Mouse (Mus musculus): ENCODE measurements around the gene Coa4. TPM values are rescaled to one million over a fixed set of nuclear protein-coding genes. Genes with fewer than 3 reads are reported as not detected.

Coa4 gene
- polyA plus RNA-seq, 1 experiment from 2014 or later, result 12.4 TPM

DNA sequence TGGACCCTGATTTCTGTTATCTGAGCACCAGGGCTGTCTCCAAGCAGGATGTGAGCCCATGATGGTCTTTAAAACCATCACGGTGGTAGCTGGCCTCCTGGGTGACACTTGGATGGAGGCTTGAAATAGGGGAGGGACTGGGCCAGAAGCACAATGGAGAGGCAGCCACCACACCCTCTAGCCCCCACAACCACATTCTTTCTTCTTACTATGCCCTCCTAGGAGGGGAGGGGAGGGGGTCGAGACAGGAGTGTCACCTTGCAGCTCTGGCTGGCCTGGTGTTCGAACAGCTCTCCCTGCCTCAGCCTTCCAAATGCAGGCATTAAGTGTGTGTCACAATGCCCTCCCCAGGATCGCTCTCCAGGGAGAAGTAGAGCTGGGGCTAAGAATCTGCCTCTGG lies 39.5 kb upstream of the Coa4 start:
- H3K27me3 ChIP-seq (ENCODE audit: insufficient read depth, low read length), result no peaks in the 10 kb centered on the region
- TF ChIP-seq EP300 (IDR thresholded peaks at IDR 0.05; ENCODE audit: low read depth), result no peak
- no peak for DNase-seq
- ATAC-seq, result no peak
- no peak overlapping the region for H3K27ac ChIP-seq (ENCODE audit: low read depth)
- H3K4me1 ChIP-seq (ENCODE audit: insufficient read depth), result peaks cover 40% of the 10 kb centered on the region
- peaks cover 64% of the 10 kb centered on the region for H3K36me3 ChIP-seq (replicated peaks; ENCODE audit: insufficient read depth, low read length)
- peak overlapping the region; percentile 93; the same call in 1 of the 2 replicates for H3K4me2 ChIP-seq (ENCODE audit: low read depth, low read length)
- WGBS (ENCODE audit: insufficient replicate concordance), result 88% methylated on average over 4 of the region's 4 CpGs
- no peak overlapping the region; the same call in 1 of the 2 replicates for H3K9ac ChIP-seq (replicated peaks)
- no peaks in the 10 kb centered on the region for H3K9me3 ChIP-seq (ENCODE audit: low read length)
- no peak overlapping the region for H3K4me3 ChIP-seq (ENCODE audit: low read depth, low read length)

- H3K36me3 ChIP-seq (replicated peaks; ENCODE audit: insufficient read depth, low read length), result peaks cover 64% of the 10 kb centered on the region
- DNase-seq (no peak), ATAC-seq (no peak)
- no peak overlapping the region for H3K27ac ChIP-seq (ENCODE audit: low read depth)
- H3K9ac ChIP-seq (replicated peaks), result no peak overlapping the region
- H3K4me3 ChIP-seq (ENCODE audit: low read depth, low read length), result no peak overlapping the region
- no peaks in the 10 kb centered on the region for H3K9me3 ChIP-seq (ENCODE audit: low read length)
- TF ChIP-seq CTCF (IDR thresholded peaks at IDR 0.05; ENCODE audit: low read depth) (no peak), EP300 (IDR thresholded peaks at IDR 0.05; ENCODE audit: low read depth) (no peak)
- 94% methylated on average over 13 of the region's 13 CpGs for WGBS (ENCODE audit: insufficient replicate concordance)
- H3K27me3 ChIP-seq (ENCODE audit: insufficient read depth, low read length), result no peaks in the 10 kb centered on the region
- H3K4me2 ChIP-seq (ENCODE audit: low read depth, low read length), result no peak overlapping the region
- H3K4me1 ChIP-seq (ENCODE audit: insufficient read depth), result peaks cover 41% of the 10 kb centered on the region
Observed at GRCm38 (mm10) chr7:100497982-100498381, 38.9 kb upstream of the Coa4 start.

DNA sequence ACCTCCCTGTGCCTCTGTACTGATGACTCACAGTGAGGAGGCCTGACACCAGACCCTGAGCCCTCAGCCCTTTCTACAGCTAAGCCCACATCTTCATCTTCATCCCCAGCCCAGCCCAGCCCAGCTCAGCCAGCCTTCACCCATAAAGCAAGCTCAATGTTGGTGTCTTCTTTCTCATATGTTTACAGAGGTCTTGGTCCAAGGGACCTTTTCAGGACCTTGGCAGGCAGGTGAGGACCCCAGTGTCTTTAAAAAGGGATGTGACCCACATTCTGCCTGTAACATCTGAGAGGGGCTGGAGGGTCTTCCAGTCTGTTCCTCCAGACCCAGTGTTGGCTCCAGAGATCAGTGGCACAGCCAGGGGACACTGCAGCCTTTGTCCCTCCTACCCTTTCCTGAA lies 37.4 kb upstream of the Coa4 start:
- Histone ChIP-seq H3K9me3 (ENCODE audit: low read length) (no peaks in the 10 kb centered on the region), H3K27ac (ENCODE audit: low read depth) (peak overlapping the region; percentile 58), H3K36me3 (replicated peaks; ENCODE audit: insufficient read depth, low read length) (peaks cover 61% of the 10 kb centered on the region), H3K4me3 (ENCODE audit: low read depth, low read length) (no peak overlapping the region), H3K9ac (replicated peaks) (no peak overlapping the region), H3K4me2 (ENCODE audit: low read depth, low read length) (no peak overlapping the region), H3K27me3 (ENCODE audit: insufficient read depth, low read length) (no peaks in the 10 kb centered on the region), H3K4me1 (ENCODE audit: insufficient read depth) (peaks cover 49% of the 10 kb centered on the region)
- TF ChIP-seq CTCF (IDR thresholded peaks at IDR 0.05; ENCODE audit: low read depth) (no peak), EP300 (IDR thresholded peaks at IDR 0.05; ENCODE audit: low read depth) (no peak)
- ATAC-seq (no peak), DNase-seq (no peak)

- H3K9ac ChIP-seq (replicated peaks), result no peak overlapping the region; the same call in 1 of the 2 replicates
- peaks cover 43% of the 10 kb centered on the region for H3K4me1 ChIP-seq (ENCODE audit: insufficient read depth)
- H3K9me3 ChIP-seq (ENCODE audit: low read length), result no peaks in the 10 kb centered on the region
- DNase-seq, result peak; percentile 60
- TF ChIP-seq EP300 (IDR thresholded peaks at IDR 0.05; ENCODE audit: low read depth) (peak; percentile 22; the same call in 1 of the 2 replicates), CTCF (IDR thresholded peaks at IDR 0.05; ENCODE audit: low read depth) (no peak)
- peaks cover 53% of the 10 kb centered on the region for H3K36me3 ChIP-seq (replicated peaks; ENCODE audit: insufficient read depth, low read length)
- no peak overlapping the region for H3K4me2 ChIP-seq (ENCODE audit: low read depth, low read length)
- H3K27me3 ChIP-seq (ENCODE audit: insufficient read depth, low read length), result no peaks in the 10 kb centered on the region
- H3K27ac ChIP-seq (ENCODE audit: low read depth), result peak overlapping the region; percentile 58
- no peak for ATAC-seq
- WGBS (ENCODE audit: insufficient replicate concordance), result 62% methylated on average over 16 of the region's 16 CpGs
- no peak overlapping the region for H3K4me3 ChIP-seq (ENCODE audit: low read depth, low read length)
Observed at GRCm38 (mm10) chr7:100500276-100500977, 36.4 kb upstream of the Coa4 start.

GRCm38 (mm10) chr7:100501027-100501843 lies 35.6 kb upstream of the Coa4 start:
- Histone ChIP-seq H3K36me3 (replicated peaks; ENCODE audit: insufficient read depth, low read length) (peaks cover 45% of the 10 kb centered on the region), H3K9ac (replicated peaks) (no peak overlapping the region), H3K4me1 (ENCODE audit: insufficient read depth) (peaks cover 37% of the 10 kb centered on the region), H3K27ac (ENCODE audit: low read depth) (peak overlapping the region; percentile 58), H3K9me3 (ENCODE audit: low read length) (no peaks in the 10 kb centered on the region), H3K27me3 (ENCODE audit: insufficient read depth, low read length) (no peaks in the 10 kb centered on the region), H3K4me2 (ENCODE audit: low read depth, low read length) (no peak overlapping the region), H3K4me3 (ENCODE audit: low read depth, low read length) (no peak overlapping the region)
- ATAC-seq (0 out of 2 replicates have a peak, but pooled peaks have one; percentile 1), DNase-seq (peak; percentile 34)
- TF ChIP-seq CTCF (IDR thresholded peaks at IDR 0.05; ENCODE audit: low read depth) (no peak), EP300 (IDR thresholded peaks at IDR 0.05; ENCODE audit: low read depth) (0 out of 2 replicates have a peak, but pooled peaks have one; percentile 2)
- WGBS (ENCODE audit: insufficient replicate concordance), result 62% methylated on average over 6 of the region's 6 CpGs

GRCm38 (mm10) chr7:100501844-100502373 lies 35.0 kb upstream of the Coa4 start:
- Histone ChIP-seq H3K4me3 (ENCODE audit: low read depth, low read length) (no peak overlapping the region), H3K27me3 (ENCODE audit: insufficient read depth, low read length) (no peaks in the 10 kb centered on the region), H3K4me1 (ENCODE audit: insufficient read depth) (peaks cover 30% of the 10 kb centered on the region), H3K27ac (ENCODE audit: low read depth) (peak overlapping the region; percentile 58), H3K9me3 (ENCODE audit: low read length) (no peaks in the 10 kb centered on the region), H3K9ac (replicated peaks) (no peak overlapping the region), H3K4me2 (ENCODE audit: low read depth, low read length) (no peak overlapping the region), H3K36me3 (replicated peaks; ENCODE audit: insufficient read depth, low read length) (peaks cover 38% of the 10 kb centered on the region)
- TF ChIP-seq EP300 (IDR thresholded peaks at IDR 0.05; ENCODE audit: low read depth), result no peak
- TF ChIP-seq CTCF (IDR thresholded peaks at IDR 0.05; ENCODE audit: low read depth), result no peak
- ATAC-seq, result 0 out of 2 replicates have a peak, but pooled peaks have one; percentile 5
- no peak for DNase-seq
- 39% methylated on average over 2 of the region's 2 CpGs for WGBS (ENCODE audit: insufficient replicate concordance)
